Mouse (Mus musculus): ENCODE results near the gene Defb23.

DNA sequence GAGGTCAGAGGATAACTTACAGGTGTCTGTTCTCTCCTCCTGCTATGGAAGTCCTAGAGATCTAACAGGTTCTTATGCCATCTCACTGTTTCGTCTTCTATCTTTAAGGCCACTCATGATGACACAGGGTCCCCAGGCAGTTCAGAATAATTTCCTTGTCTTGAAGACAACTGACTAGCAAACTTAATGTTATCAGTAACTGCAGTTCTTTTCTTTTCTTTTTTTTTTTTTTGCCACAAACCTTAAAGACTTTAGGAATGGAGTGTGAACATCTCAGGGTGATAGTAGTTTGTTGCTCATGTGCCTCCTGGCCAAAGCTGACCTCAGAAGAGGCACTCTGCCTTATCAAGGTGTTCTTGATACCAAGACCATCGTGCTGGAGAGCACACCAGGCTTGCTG is 17.8 kb downstream of the Defb23 start:
- TF ChIP-seq GATA1 (IDR thresholded peaks at IDR 0.05; ENCODE audit: borderline replicate concordance, low read length) (no peak), FLI1 (IDR thresholded peaks at IDR 0.05; ENCODE audit: low read length) (no peak)

Measured in megakaryocyte, embryonic 14.5 days (primary cell).